Mouse (Mus musculus) stomach, embryonic 15.5 days (tissue): ENCODE data around the gene Nkap. TPM values are rescaled to one million over a fixed set of nuclear protein-coding genes. Genes with fewer than 3 reads are reported as not detected.
A peak's percentile ranks its signal among the peaks of the same experiment; 100 is the strongest.
"Not testable (repeated sequence)": the region's sequence is repeated elsewhere in the genome, so short reads cannot be mapped to it uniquely, and the experiment has no call there.

Source experiments
- ATAC-seq: fragments of 200-750 bp; cut with Nextera tagmentation; 2 replicates; pipeline ENCODE4 v1.8.0; 2017; ENCODE audit warnings: low read depth, moderate number of reproducible peaks, moderate TSS enrichment; ENCODE audit not compliant: insufficient read depth, low FRiP score
- H3K27ac ChIP-seq: fragments of 300-500 bp; sonication (generic); 2 replicates; pipeline ENCODE4 v1.5.1; 2015; ENCODE audit warnings: mild to moderate bottlenecking, inconsistent platforms
- H3K27me3 ChIP-seq: fragments of 300-500 bp; sonication (generic); replicated peaks from 2 replicates; pipeline ENCODE4 v1.6.1; 2015; ENCODE audit warnings: inconsistent platforms
- H3K36me3 ChIP-seq: fragments of 300-500 bp; sonication (generic); 2 replicates; pipeline ENCODE4 v1.6.1; 2015; ENCODE audit warnings: inconsistent platforms
- H3K4me1 ChIP-seq: fragments of 300-500 bp; sonication (generic); 2 replicates; pipeline ENCODE4 v1.6.1; 2015; ENCODE audit warnings: inconsistent platforms
- H3K4me2 ChIP-seq: fragments of 300-500 bp; sonication (generic); 2 replicates; pipeline ENCODE4 v1.6.1; 2015; ENCODE audit warnings: mild to moderate bottlenecking, inconsistent platforms
- H3K4me3 ChIP-seq: fragments of 300-500 bp; sonication (generic); replicated peaks from 2 replicates; pipeline ENCODE4 v1.5.1; 2015; ENCODE audit warnings: inconsistent platforms
- H3K9ac ChIP-seq: fragments of 300-500 bp; sonication (generic); 2 replicates; pipeline ENCODE4 v1.6.1; 2015; ENCODE audit warnings: inconsistent platforms
- H3K9me3 ChIP-seq: fragments of 300-500 bp; sonication (generic); 2 replicates; pipeline ENCODE4 v1.6.1; 2016; ENCODE audit warnings: inconsistent platforms
- WGBS: fragments of 180-500 bp; shearing (Covaris S2); methylation state at CpG from one replicate; pipeline ENCODE4 v1.1.7; 2015; 5-methylcytosine and 5-hydroxymethylcytosine counted together
- polyA plus RNA-seq: library from polyadenylated mRNA; unstranded; fragments of >200 nt; fragmentation: Nextera tagmentation; extraction: Ambion mirVana; gene quantifications from 2 replicates; pipeline ENCODE4 v1.2.1, GENCODE M21; 2015

Gene Nkap
- 14.1 and 14.6 TPM in 2 replicates for polyA plus RNA-seq

GRCm38 (mm10) chrX:37126671-37127358 is at the start of gene Nkap:
Gene Nkap, plus strand, starts transcription at chrX:37126795.
- Histone ChIP-seq H3K4me1 (no peaks in the 10 kb centered on the region), H3K27ac (peak within 1 kb of the TSS; percentile 81), H3K4me3 (peak within 1 kb of the TSS; percentile 61), H3K36me3 (no peaks in the 10 kb centered on the region), H3K9me3 (no peaks in the 10 kb centered on the region), H3K4me2 (peak within 1 kb of the TSS; percentile 46), H3K9ac (peak within 1 kb of the TSS; percentile 52; the same call in 1 of the 2 replicates), H3K27me3 (no peaks in the 10 kb centered on the region)
- WGBS, result 12% methylated on average over 58 of the region's 58 CpGs
- ATAC-seq, result peak; percentile 82

GRCm38 (mm10) chrX:37080345-37080744 is 46.2 kb upstream of the Nkap start:
- not testable (repeated sequence) for H3K27ac ChIP-seq, H3K27me3 ChIP-seq, H3K9ac ChIP-seq, H3K4me1 ChIP-seq, H3K9me3 ChIP-seq, H3K4me3 ChIP-seq, H3K36me3 ChIP-seq, ATAC-seq, H3K4me2 ChIP-seq
- 58% methylated on average over 4 of the region's 4 CpGs for WGBS

- H3K4me1 ChIP-seq, result no peaks in the 10 kb centered on the region
- H3K4me2 ChIP-seq, result no peak overlapping the region
- H3K27ac ChIP-seq, result no peak overlapping the region
- no peak overlapping the region for H3K9ac ChIP-seq
- no peaks in the 10 kb centered on the region for H3K9me3 ChIP-seq
- H3K27me3 ChIP-seq, result no peaks in the 10 kb centered on the region
- 59% methylated on average over 6 of the region's 6 CpGs for WGBS
- no peak overlapping the region for H3K4me3 ChIP-seq
- 0 out of 2 replicates have a peak, but pooled peaks cover 2% of the 10 kb centered on the region for H3K36me3 ChIP-seq
- no peak for ATAC-seq
These were observed 45.4 kb upstream of the Nkap start for GRCm38 (mm10) chrX:37081194-37081593.

DNA sequence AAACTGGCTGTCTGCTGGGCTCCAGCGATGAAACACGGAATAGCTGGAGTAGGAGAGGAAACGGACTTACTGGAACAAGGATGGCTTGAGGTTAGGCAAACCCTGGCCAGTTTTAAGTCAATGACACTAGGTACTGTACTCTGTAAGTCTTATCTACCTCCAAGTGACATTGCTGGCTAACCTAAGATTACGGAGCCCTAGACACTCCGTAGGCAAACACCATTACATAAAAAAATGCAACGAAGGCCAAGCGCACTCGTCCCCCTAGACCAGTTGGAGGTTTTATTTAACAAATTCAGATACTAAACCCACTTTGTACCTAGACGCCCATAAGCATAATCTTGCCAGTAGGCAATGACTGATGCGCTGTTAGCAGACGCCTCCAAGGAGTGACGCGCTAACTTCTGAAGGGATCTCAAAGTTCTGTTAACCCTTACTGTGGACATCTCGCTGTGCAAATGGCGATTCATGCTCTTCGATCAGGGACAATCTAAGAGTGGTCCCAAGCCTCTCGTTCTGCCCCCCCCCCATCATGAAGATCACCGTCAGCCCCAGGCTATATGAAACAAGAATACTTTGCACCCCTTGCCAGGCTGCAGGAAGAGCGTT is 42.2 kb upstream of the Nkap start:
- no peaks in the 10 kb centered on the region for H3K27me3 ChIP-seq
- ATAC-seq, result no peak
- no peaks in the 10 kb centered on the region for H3K4me1 ChIP-seq
- 14% methylated on average over 19 of the region's 19 CpGs for WGBS
- H3K4me3 ChIP-seq, result peak overlapping the region; percentile 55
- peak overlapping the region; percentile 46 for H3K9ac ChIP-seq
- peak overlapping the region; percentile 91 for H3K27ac ChIP-seq
- H3K9me3 ChIP-seq, result no peaks in the 10 kb centered on the region
- 0 out of 2 replicates have a peak, but pooled peaks cover 2% of the 10 kb centered on the region for H3K36me3 ChIP-seq
- H3K4me2 ChIP-seq, result peak overlapping the region; percentile 56

DNA sequence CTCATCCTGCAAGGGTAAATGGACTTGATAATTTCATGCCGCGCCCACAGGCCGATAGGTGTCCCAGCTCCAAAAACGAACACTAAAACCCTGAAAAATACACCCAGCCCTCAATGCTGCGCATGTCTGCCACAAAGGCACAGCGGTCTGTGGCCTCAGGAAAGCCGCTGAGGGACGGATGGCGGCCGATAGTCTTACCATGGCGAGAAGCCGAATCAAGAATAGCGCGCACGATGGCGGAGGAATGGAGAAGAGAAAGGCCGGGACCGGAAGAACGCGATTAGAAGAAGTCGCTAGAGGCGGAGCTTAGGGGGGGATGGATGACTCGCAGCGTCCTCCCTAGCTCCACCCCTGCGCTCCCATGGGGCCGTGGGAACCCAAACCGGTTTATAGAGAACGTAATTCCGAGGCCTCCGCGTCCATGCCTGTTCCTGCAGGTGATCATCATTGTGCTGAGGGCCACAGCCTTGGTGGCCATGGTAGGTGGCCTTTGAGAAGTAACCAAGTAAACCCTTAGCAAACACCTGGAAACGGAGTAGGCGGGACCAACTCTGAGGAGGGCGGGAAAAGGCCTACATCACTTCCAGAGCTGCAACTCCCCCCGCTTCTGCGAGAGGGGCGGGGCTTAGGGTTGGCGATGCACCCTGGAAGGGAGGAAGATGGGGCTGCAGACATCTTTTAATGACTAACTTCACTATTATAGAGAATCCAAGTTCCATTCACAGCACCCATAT is 41.5 kb upstream of the Nkap start, which contains the start of gene Rpl39:
Gene Rpl39, minus strand, starts transcription at position 476 of the 734 bp plus-strand sequence.
- H3K4me2 ChIP-seq, result peak within 1 kb of the TSS; percentile 56
- H3K4me3 ChIP-seq, result peak within 1 kb of the TSS; percentile 55
- no peaks in the 10 kb centered on the region for H3K27me3 ChIP-seq
- 0 out of 2 replicates have a peak, but pooled peaks cover 2% of the 10 kb centered on the region for H3K36me3 ChIP-seq
- H3K27ac ChIP-seq, result peak within 1 kb of the TSS; percentile 91
- WGBS, result 16% methylated on average over 38 of the region's 38 CpGs
- peak within 1 kb of the TSS; percentile 46 for H3K9ac ChIP-seq
- ATAC-seq, result peak; percentile 92
- H3K4me1 ChIP-seq, result no peaks in the 10 kb centered on the region
- no peaks in the 10 kb centered on the region for H3K9me3 ChIP-seq

GRCm38 (mm10) chrX:37085665-37086064 is 40.9 kb upstream of the Nkap start:
- Histone ChIP-seq H3K4me3 (peak overlapping the region; percentile 55), H3K36me3 (0 out of 2 replicates have a peak, but pooled peaks cover 2% of the 10 kb centered on the region), H3K27me3 (no peaks in the 10 kb centered on the region), H3K27ac (peak overlapping the region; percentile 91), H3K4me1 (no peaks in the 10 kb centered on the region), H3K9ac (no peak overlapping the region; the same call in 1 of the 2 replicates), H3K9me3 (no peaks in the 10 kb centered on the region), H3K4me2 (peak overlapping the region; percentile 43)
- 24% methylated on average over 9 of the region's 9 CpGs for WGBS
- ATAC-seq, result no peak

DNA sequence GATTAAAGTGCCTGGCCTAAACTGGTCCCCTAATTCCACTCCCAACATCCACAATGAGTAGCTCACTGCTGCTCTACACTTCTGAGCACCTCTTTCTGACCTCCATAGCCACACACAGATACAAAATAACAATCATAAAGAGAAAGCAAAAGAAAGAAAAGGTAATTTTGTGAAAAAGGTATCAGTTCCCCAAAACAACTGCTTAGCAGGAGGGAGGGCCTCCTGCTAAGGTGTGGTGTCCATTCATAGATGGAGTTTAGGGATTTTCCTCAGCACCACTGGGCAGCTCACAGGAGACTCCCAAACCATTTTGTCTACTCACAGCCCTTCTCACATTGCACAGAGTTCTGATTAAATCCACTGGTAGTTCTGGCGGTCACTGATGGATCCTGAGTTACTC is 37.8 kb upstream of the Nkap start:
- 86% methylated on average over 1 of the region's 1 CpGs for WGBS

DNA sequence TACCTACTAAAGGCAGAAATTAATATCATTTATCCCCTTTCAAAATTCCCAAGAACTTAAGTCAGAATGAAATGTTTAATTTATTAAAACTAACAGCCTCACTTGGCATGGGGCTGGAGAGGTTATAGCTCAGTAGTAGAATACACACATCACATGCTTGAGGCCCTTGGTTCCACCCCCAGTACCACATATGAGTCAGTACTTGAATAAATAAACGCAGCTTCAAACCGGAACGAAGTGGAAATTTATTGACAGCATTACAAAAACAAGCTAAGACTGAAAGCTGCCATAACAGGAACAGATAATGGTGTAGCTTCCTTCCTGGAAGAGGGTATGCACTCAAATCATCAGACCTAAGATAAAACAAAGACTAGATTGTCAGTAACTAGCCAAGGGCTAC is 35.1 kb upstream of the Nkap start:
- H3K27me3 ChIP-seq, result no peaks in the 10 kb centered on the region
- WGBS, result 75% methylated on average over 3 of the region's 3 CpGs
- no peak overlapping the region for H3K4me2 ChIP-seq
- H3K4me1 ChIP-seq, result no peaks in the 10 kb centered on the region
- H3K27ac ChIP-seq, result no peak overlapping the region
- H3K9me3 ChIP-seq, result no peaks in the 10 kb centered on the region
- H3K36me3 ChIP-seq, result no peaks in the 10 kb centered on the region
- no peak overlapping the region for H3K4me3 ChIP-seq
- H3K9ac ChIP-seq, result no peak overlapping the region
- no peak for ATAC-seq

More for the DNA sequence above, 37.8 kb upstream of the Nkap start:
- ATAC-seq, result no peak
- no peak overlapping the region for H3K9ac ChIP-seq
- H3K27ac ChIP-seq, result no peak overlapping the region
- H3K9me3 ChIP-seq, result no peaks in the 10 kb centered on the region
- H3K4me2 ChIP-seq, result no peak overlapping the region
- H3K4me3 ChIP-seq, result no peak overlapping the region
- H3K27me3 ChIP-seq, result no peaks in the 10 kb centered on the region
- H3K4me1 ChIP-seq, result no peaks in the 10 kb centered on the region
- H3K36me3 ChIP-seq, result no peaks in the 10 kb centered on the region

DNA sequence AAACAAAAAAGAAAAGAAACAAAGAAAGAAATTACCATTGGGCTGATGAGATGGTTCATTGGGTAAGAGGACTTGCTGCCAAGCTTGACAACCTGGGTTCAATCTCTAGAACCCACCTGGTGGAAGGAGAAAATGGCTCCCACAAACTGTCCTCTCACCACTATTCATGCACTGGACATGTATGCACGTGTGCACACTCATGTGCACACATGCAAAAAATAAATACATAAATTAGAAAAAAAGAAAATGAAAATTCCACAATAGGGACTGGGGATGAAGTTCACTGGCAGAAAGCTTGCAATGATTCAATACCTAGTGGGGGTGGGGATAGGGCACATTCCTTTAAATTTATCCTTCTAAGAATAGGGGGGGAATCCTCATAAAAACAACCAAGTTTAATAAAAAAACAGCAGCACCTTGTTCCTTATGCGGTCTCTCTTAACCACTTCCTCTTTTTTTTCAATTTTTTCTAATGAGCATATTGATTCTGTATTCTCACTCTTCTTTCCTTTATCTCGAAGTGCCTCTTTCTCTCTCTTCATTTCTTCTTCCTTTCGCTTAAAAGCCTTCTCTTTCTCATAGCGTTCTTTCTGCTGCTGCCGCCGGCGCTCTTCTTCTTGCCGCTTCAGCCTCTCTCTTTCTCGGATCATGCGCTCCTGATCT is 31.4 kb upstream of the Nkap start:
- Histone ChIP-seq H3K27ac (no peak overlapping the region), H3K4me1 (no peaks in the 10 kb centered on the region), H3K4me2 (no peak overlapping the region), H3K4me3 (no peak overlapping the region), H3K27me3 (no peaks in the 10 kb centered on the region), H3K36me3 (no peaks in the 10 kb centered on the region), H3K9ac (no peak overlapping the region), H3K9me3 (no peaks in the 10 kb centered on the region)
- no peak for ATAC-seq
- 90% methylated on average over 11 of the region's 11 CpGs for WGBS

- ATAC-seq, result no peak
- Histone ChIP-seq H3K4me1 (no peaks in the 10 kb centered on the region), H3K27me3 (no peaks in the 10 kb centered on the region), H3K9me3 (no peaks in the 10 kb centered on the region), H3K27ac (no peak overlapping the region), H3K4me3 (no peak overlapping the region), H3K36me3 (no peaks in the 10 kb centered on the region), H3K4me2 (no peak overlapping the region), H3K9ac (no peak overlapping the region)
- 86% methylated on average over 3 of the region's 3 CpGs for WGBS
These were observed 27.9 kb upstream of the Nkap start for GRCm38 (mm10) chrX:37098681-37099080.

DNA sequence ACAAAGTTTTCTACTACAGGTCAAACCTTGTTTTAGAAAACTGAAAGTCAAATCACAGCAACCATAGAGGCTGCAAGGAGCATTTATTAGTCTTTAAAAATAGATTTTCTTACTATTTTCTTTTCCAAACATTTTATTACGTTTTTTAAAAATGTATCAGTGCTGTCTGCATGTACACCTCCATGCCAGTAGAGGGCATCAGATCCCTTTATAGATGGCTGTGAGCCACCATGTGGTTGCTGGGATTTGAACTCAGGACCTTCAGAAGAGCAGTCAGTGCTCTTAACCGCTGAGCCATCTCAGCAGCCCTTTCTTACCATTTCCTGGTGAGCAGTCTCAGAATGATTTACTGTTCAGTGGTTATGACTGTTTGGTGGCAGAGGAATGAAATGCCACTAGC is 22.8 kb upstream of the Nkap start:
- no peaks in the 10 kb centered on the region for H3K27me3 ChIP-seq
- H3K4me3 ChIP-seq, result no peak overlapping the region
- H3K27ac ChIP-seq, result no peak overlapping the region
- H3K4me1 ChIP-seq, result no peaks in the 10 kb centered on the region
- H3K4me2 ChIP-seq, result no peak overlapping the region
- ATAC-seq, result no peak
- WGBS, result 77% methylated on average over 2 of the region's 2 CpGs
- H3K36me3 ChIP-seq, result no peaks in the 10 kb centered on the region
- H3K9me3 ChIP-seq, result no peaks in the 10 kb centered on the region
- no peak overlapping the region for H3K9ac ChIP-seq
